Mouse (Mus musculus): ENCODE measurements around the gene Dact3.

DNA sequence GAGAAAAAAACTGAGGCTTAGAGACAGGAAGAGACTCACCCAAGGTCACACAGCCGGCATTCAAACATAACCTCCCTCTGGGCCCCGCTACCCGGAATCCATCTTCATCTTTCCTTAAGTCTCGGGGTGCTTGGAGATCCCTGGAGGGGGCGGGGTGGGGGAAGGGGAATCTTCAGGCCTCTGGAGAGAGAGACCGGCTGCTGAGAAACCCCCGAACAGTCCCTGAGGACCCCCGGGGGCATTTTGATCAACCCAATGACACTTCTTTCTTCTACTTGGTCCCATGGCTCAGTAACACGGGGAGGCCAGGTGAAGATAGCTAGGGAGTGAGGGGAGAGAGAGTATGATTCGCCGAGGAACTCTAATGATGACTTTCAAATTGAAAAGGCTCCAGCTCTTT, 889 bp downstream of the Dact3 start:
- TF ChIP-seq CTCF (IDR thresholded peaks at IDR 0.05; ENCODE audit: control insufficient read depth, insufficient read depth, insufficient read length), result no peak
- TF ChIP-seq USF1 (IDR thresholded peaks at IDR 0.05; ENCODE audit: low read depth), result no peak
- TF ChIP-seq MAX (IDR thresholded peaks at IDR 0.05), result no peak
- TF ChIP-seq CEBPB (IDR thresholded peaks at IDR 0.05; ENCODE audit: low read depth), result no peak
- TF ChIP-seq MYOD1 (IDR thresholded peaks at IDR 0.05; ENCODE audit: control insufficient read depth, insufficient read length, low read depth), result no peak
- TF ChIP-seq MYOG (IDR thresholded peaks at IDR 0.05; ENCODE audit: control insufficient read depth, extremely low read depth, insufficient read length), result no peak

All from C2C12 (cell line).